ENCODE assay signal across 8 mouse cellular contexts in genomic region chr7:80060012-80060778, GRCm38 (mm10). TPM values are rescaled to one million over a fixed set of nuclear protein-coding genes. Genes with fewer than 3 reads are reported as not detected.
DNase-seq lines count a peak whose midpoint lies in the region; ATAC-seq lines count a peak whose summit lies in the region.
"Had no signal": no experiment of that assay in that cellular context is flagged by ENCODE, and none has a peak within 500 bp of the region (broad histone marks: within the 10 kb centered on the region; RNA-seq: fewer than 3 reads in every experiment).

No protein-coding gene starts in this region.

- no peaks in the 10 kb centered on the region for H3K9me3 ChIP-seq in midbrain, embryonic 10.5 days (replicated peaks)
- no peaks in the 10 kb centered on the region for H3K9me3 ChIP-seq in midbrain, embryonic 13.5 days
- H3K9me3 ChIP-seq in heart, embryonic 15.5 days (replicated peaks), result no peaks in the 10 kb centered on the region

- peaks cover 5% of the 10 kb centered on the region; the same call in 1 of the 2 replicates for H3K36me3 ChIP-seq in midbrain, embryonic 10.5 days
- no peaks in the 10 kb centered on the region for H3K36me3 ChIP-seq in midbrain, embryonic 13.5 days
- no peaks in the 10 kb centered on the region for H3K36me3 ChIP-seq in heart, embryonic 15.5 days

- no peak overlapping the region for H3K4me3 ChIP-seq in midbrain, embryonic 10.5 days
- H3K4me3 ChIP-seq in midbrain, embryonic 13.5 days (replicated peaks), result no peak overlapping the region
- H3K4me3 ChIP-seq in heart, embryonic 15.5 days, result no peak overlapping the region

- no peaks in the 10 kb centered on the region for H3K27me3 ChIP-seq in midbrain, embryonic 10.5 days (ENCODE audit: low read depth, poor library complexity, severe bottlenecking)
- no peaks in the 10 kb centered on the region for H3K27me3 ChIP-seq in midbrain, embryonic 13.5 days
- H3K27me3 ChIP-seq in heart, embryonic 15.5 days, result no peaks in the 10 kb centered on the region

- no peak overlapping the region for H3K9ac ChIP-seq in midbrain, embryonic 13.5 days (replicated peaks)
- no peak overlapping the region for H3K9ac ChIP-seq in heart, embryonic 15.5 days

- peak overlapping the region; percentile 82 for H3K27ac ChIP-seq in midbrain, embryonic 10.5 days (replicated peaks)
- H3K27ac ChIP-seq in midbrain, embryonic 13.5 days, result no peak overlapping the region
- H3K27ac ChIP-seq in heart, embryonic 15.5 days, result peak overlapping the region; percentile 88

- no peak for DNase-seq in midbrain, embryonic 10.5 days (ENCODE audit: low spot score)
- peak; percentile 66 for DNase-seq in kidney, postnatal 14 days
- DNase-seq in frontal cortex, postnatal 36 days (ENCODE audit: low spot score in 2 of 2), result no peak
- no peak for DNase-seq in embryo, embryonic 11 days
- DNase-seq: thymus, adult 2 months had no signal

- no peak for ATAC-seq in midbrain, embryonic 13.5 days
- ATAC-seq in heart, embryonic 15.5 days (replicated peaks; ENCODE audit: insufficient number of reproducible peaks, insufficient read depth, low FRiP score, low read depth), result peak; percentile 56
- no peak for ATAC-seq in activated CD4-positive, CD25-positive, alpha-beta regulatory T cell, adult 4 months

- H3K4me2 ChIP-seq in midbrain, embryonic 13.5 days (replicated peaks), result no peak overlapping the region
- H3K4me2 ChIP-seq in heart, embryonic 15.5 days, result no peak overlapping the region

- WGBS in midbrain, embryonic 10.5 days, result 88% methylated on average over 10 of the region's 10 CpGs
- WGBS in midbrain, embryonic 13.5 days, result 88% methylated on average over 10 of the region's 10 CpGs
- WGBS in heart, embryonic 15.5 days, result 50% methylated on average over 10 of the region's 10 CpGs

- peaks cover 100% of the 10 kb centered on the region for H3K4me1 ChIP-seq in midbrain, embryonic 10.5 days
- peaks cover 70% of the 10 kb centered on the region for H3K4me1 ChIP-seq in midbrain, embryonic 13.5 days (replicated peaks)
- H3K4me1 ChIP-seq in heart, embryonic 15.5 days (replicated peaks), result peaks cover 80% of the 10 kb centered on the region

RNA-seq across cellular contexts. Expression of gene Zfp710, which starts 35.6 kb away (rescaled TPM):
- 32.7 and 34.2 TPM in 2 replicates for polyA plus RNA-seq in midbrain, embryonic 10.5 days (2016; fragmentation: Nextera tagmentation; extraction: Ambion mirVana)
- 21.3 and 25.1 TPM in 2 replicates for polyA plus RNA-seq in midbrain, embryonic 13.5 days (2015; fragmentation: Nextera tagmentation; extraction: Ambion mirVana)
- polyA plus RNA-seq in heart, embryonic 15.5 days (2015; fragmentation: Nextera tagmentation; extraction: Ambion mirVana), result 9.4 and 13.6 TPM in 2 replicates
- polyA plus RNA-seq in activated CD4-positive, CD25-positive, alpha-beta regulatory T cell, adult 4 months (2017; shearing (Covaris generic)), result 1 to 10 TPM; 4.2 to 4.6 TPM

RNA-seq across cellular contexts. Expression of gene Idh2, which starts 55.0 kb away (rescaled TPM):
- polyA plus RNA-seq in midbrain, embryonic 10.5 days (2016; fragmentation: Nextera tagmentation; extraction: Ambion mirVana), result 428 and 429 TPM in 2 replicates
- 291 and 296 TPM in 2 replicates for polyA plus RNA-seq in midbrain, embryonic 13.5 days (2015; fragmentation: Nextera tagmentation; extraction: Ambion mirVana)
- polyA plus RNA-seq in heart, embryonic 15.5 days (2015; fragmentation: Nextera tagmentation; extraction: Ambion mirVana), result 2,234 and 2,284 TPM in 2 replicates
- 10 to 100 TPM; 24.8 to 31.7 TPM for polyA plus RNA-seq in activated CD4-positive, CD25-positive, alpha-beta regulatory T cell, adult 4 months (2017; shearing (Covaris generic))
